In the genomic region with DNA sequence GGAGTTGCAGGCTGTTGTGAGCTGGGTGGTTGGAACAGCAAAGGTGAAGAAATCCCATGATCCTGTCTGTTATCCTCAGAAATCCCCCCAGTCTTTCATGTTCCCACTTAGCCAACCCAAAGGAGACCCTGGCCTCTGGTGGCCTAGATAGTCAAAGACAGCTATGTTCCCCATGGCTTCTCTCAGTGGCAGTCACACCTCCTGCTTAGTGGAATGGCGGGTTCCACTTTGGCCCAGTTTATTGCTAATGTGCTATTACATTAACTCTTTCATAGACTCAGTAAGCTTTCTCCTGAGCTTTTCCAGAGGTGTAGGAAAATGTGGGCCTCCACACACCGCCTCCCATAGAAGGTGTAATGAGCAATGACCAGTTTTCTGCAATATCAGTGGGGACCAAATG, we compare ENCODE assay signal across 13 mouse cellular contexts. TPM values are rescaled to one million over a fixed set of nuclear protein-coding genes. Genes with fewer than 3 reads are reported as not detected.
DNase-seq lines count a peak whose midpoint lies in the region; ATAC-seq and TF ChIP-seq lines count a peak whose summit lies in the region.
"Had no signal": no experiment of that assay in that cellular context is flagged by ENCODE, and none has a peak within 500 bp of the region (broad histone marks: within the 10 kb centered on the region; RNA-seq: fewer than 3 reads in every experiment).

No protein-coding gene starts in this region.

- H3K4me3 ChIP-seq in kidney, adult 2 months (ENCODE audit: insufficient read depth, low read depth, low read length), result no peak overlapping the region
- no peak overlapping the region for H3K4me3 ChIP-seq in intestine, embryonic 16.5 days (ENCODE audit: low read length)
- H3K4me3 ChIP-seq: forebrain, embryonic 10.5 days; stomach, embryonic 15.5 days had no signal

- no peaks in the 10 kb centered on the region for H3K9me3 ChIP-seq in intestine, embryonic 16.5 days (ENCODE audit: control insufficient read depth, low read length)
- H3K9me3 ChIP-seq: forebrain, embryonic 10.5 days; stomach, embryonic 15.5 days had no signal

- no peak for TF ChIP-seq POLR2A in kidney, adult 2 months (IDR thresholded peaks at IDR 0.05; ENCODE audit: low read depth, low read length)

- 50% methylated on average over 2 of the region's 2 CpGs for WGBS in kidney, adult 2 months
- 61% methylated on average over 2 of the region's 2 CpGs for WGBS in intestine, embryonic 16.5 days

- no peak overlapping the region for H3K9ac ChIP-seq in intestine, embryonic 16.5 days (ENCODE audit: low read depth, low read length)
- H3K9ac ChIP-seq: stomach, embryonic 15.5 days had no signal

- H3K36me3 ChIP-seq in kidney, adult 2 months (ENCODE audit: control insufficient read depth, insufficient read depth, low read length), result no peaks in the 10 kb centered on the region
- H3K36me3 ChIP-seq in intestine, embryonic 16.5 days (ENCODE audit: control insufficient read depth, insufficient read depth, low read length), result no peaks in the 10 kb centered on the region
- H3K36me3 ChIP-seq: forebrain, embryonic 10.5 days; stomach, embryonic 15.5 days had no signal

- ATAC-seq in intestine, embryonic 16.5 days, result 0 out of 2 replicates have a peak, but pooled peaks have one; percentile 1

- TF ChIP-seq CTCF in kidney, adult 2 months (conservative IDR thresholded peaks at IDR 0.05; ENCODE audit: insufficient read depth, insufficient read length, low read depth, low read length), result no peak

- H3K27ac ChIP-seq in kidney, adult 2 months (ENCODE audit: insufficient read depth, low read depth, low read length), result peak overlapping the region; percentile 88
- H3K27ac ChIP-seq in intestine, embryonic 16.5 days (ENCODE audit: low read length), result peak overlapping the region; percentile 60; the same call in 1 of the 2 replicates
- H3K27ac ChIP-seq: stomach, embryonic 15.5 days had no signal

- H3K27me3 ChIP-seq in kidney, adult 2 months (replicated peaks; ENCODE audit: control insufficient read depth, insufficient read depth, low read length), result no peaks in the 10 kb centered on the region
- no peaks in the 10 kb centered on the region for H3K27me3 ChIP-seq in intestine, embryonic 16.5 days (replicated peaks; ENCODE audit: control insufficient read depth, insufficient read depth, low read length)
- H3K27me3 ChIP-seq: stomach, embryonic 15.5 days had no signal

- peak; percentile 27 for DNase-seq in kidney, adult 2 months
- DNase-seq in kidney, adult 9 months, result no peak
- peak; percentile 15 for DNase-seq in ES-CJ7 (ENCODE audit: low read depth, low spot score)
- peak; percentile 45 for DNase-seq in MN1 (ENCODE audit: low spot score)
- no peak for DNase-seq in urinary bladder, postnatal 10 days (ENCODE audit: low spot score)
- DNase-seq in urinary bladder, postnatal 14 days (ENCODE audit: low spot score), result no peak
- DNase-seq: right cerebral cortex, postnatal 25 days had no signal

- H3K4me1 ChIP-seq in kidney, adult 2 months (ENCODE audit: control insufficient read depth, insufficient read depth, low read length), result peaks cover 24% of the 10 kb centered on the region
- peaks cover 21% of the 10 kb centered on the region for H3K4me1 ChIP-seq in intestine, embryonic 16.5 days (ENCODE audit: control insufficient read depth, insufficient read depth, low read length)

- H3K4me2 ChIP-seq in intestine, embryonic 16.5 days (ENCODE audit: low read depth, low read length), result no peak overlapping the region
- H3K4me2 ChIP-seq: stomach, embryonic 15.5 days had no signal

RNA-seq across cellular contexts. Expression of a gene that starts 39.5 kb away (rescaled TPM):
- 0.23 and 0.86 TPM in 2 replicates for polyA plus RNA-seq in kidney, adult 2 months (2012; rRNA removed)
- 0.46 and 1.1 TPM in 2 replicates for polyA plus RNA-seq in intestine, embryonic 16.5 days (2015; fragmentation: Nextera tagmentation; extraction: Ambion mirVana)
- polyA plus RNA-seq: cerebellum, adult 2 months; forebrain, embryonic 10.5 days; limb, embryonic 11.5 days; liver, embryonic 16.5 days; stomach, embryonic 15.5 days had no signal

Comparison
In these comparisons a context has a peak if more than half of its experiments do, and no peak if none do; other contexts are left out.
1. DNase-seq: peak in kidney, adult 2 months (single experiment), ES-CJ7 (single experiment) and MN1 (single experiment); none in kidney, adult 9 months (single experiment), urinary bladder, postnatal 10 days (single experiment) and urinary bladder, postnatal 14 days (single experiment).